Mouse (Mus musculus): Measurements from ENCODE around the gene Irf2bp1. TPM values are rescaled to one million over a fixed set of nuclear protein-coding genes. Genes with fewer than 3 reads are reported as not detected.

The Irf2bp1 gene
- total and polyA plus RNA-seq, 2 experiments from 2014 or later, result 22.4 to 128 TPM

GRCm38 (mm10) chr7:19053136-19053532, 49.3 kb downstream of the Irf2bp1 start:
- Histone ChIP-seq H3K27me3 (ENCODE audit: insufficient read depth, low read length) (no peaks in the 10 kb centered on the region), H3K4me3 (ENCODE audit: low read length) (no peak overlapping the region), H3K9ac (replicated peaks; ENCODE audit: low read length) (no peak overlapping the region), H3K4me2 (ENCODE audit: low read depth, low read length) (no peak overlapping the region), H3K36me3 (ENCODE audit: insufficient read depth, low read length) (peaks cover 29% of the 10 kb centered on the region), H3K9me3 (ENCODE audit: low read length) (no peaks in the 10 kb centered on the region), H3K4me1 (ENCODE audit: insufficient read depth, low read length) (no peaks in the 10 kb centered on the region), H3K27ac (no peak overlapping the region)
- TF ChIP-seq CTCF (IDR thresholded peaks at IDR 0.05; ENCODE audit: low read depth), result no peak
- no peak for ATAC-seq
- 94% methylated on average over 7 of the region's 7 CpGs for WGBS
- no peak for DNase-seq (ENCODE audit: low spot score)

GRCm38 (mm10) chr7:19054047-19054776, 50.4 kb downstream of the Irf2bp1 start, which contains the start of gene Rsph6a:
Rsph6a (plus strand) TSS chr7:19054690.
- ATAC-seq, result peak; percentile 83
- 26% methylated on average over 32 of the region's 33 CpGs for WGBS
- TF ChIP-seq CTCF (IDR thresholded peaks at IDR 0.05; ENCODE audit: low read depth), result peak; percentile 83
- Histone ChIP-seq H3K9me3 (ENCODE audit: low read length) (no peaks in the 10 kb centered on the region), H3K4me1 (ENCODE audit: insufficient read depth, low read length) (no peaks in the 10 kb centered on the region), H3K4me2 (ENCODE audit: low read depth, low read length) (peak within 1 kb of the TSS; percentile 50), H3K27me3 (ENCODE audit: insufficient read depth, low read length) (no peaks in the 10 kb centered on the region), H3K4me3 (ENCODE audit: low read length) (0 out of 2 replicates have a peak within 1 kb of the TSS, but pooled peaks have one; percentile 7), H3K27ac (no peak within 1 kb of the TSS), H3K36me3 (ENCODE audit: insufficient read depth, low read length) (peaks cover 18% of the 10 kb centered on the region), H3K9ac (replicated peaks; ENCODE audit: low read length) (peak within 1 kb of the TSS; percentile 22; the same call in 1 of the 2 replicates)
- DNase-seq (ENCODE audit: low spot score), result peak; percentile 87

GRCm38 (mm10) chr7:19054777-19055076, 50.9 kb downstream of the Irf2bp1 start:
- no peak overlapping the region for H3K27ac ChIP-seq
- DNase-seq (ENCODE audit: low spot score) (no peak), ATAC-seq (peak; percentile 43)
- H3K27me3 ChIP-seq (ENCODE audit: insufficient read depth, low read length), result no peaks in the 10 kb centered on the region
- no peaks in the 10 kb centered on the region for H3K9me3 ChIP-seq (ENCODE audit: low read length)
- TF ChIP-seq CTCF (IDR thresholded peaks at IDR 0.05; ENCODE audit: low read depth), result no peak
- H3K36me3 ChIP-seq (ENCODE audit: insufficient read depth, low read length), result peaks cover 13% of the 10 kb centered on the region
- peak overlapping the region; percentile 50 for H3K4me2 ChIP-seq (ENCODE audit: low read depth, low read length)
- H3K9ac ChIP-seq (replicated peaks; ENCODE audit: low read length), result peak overlapping the region; percentile 22; the same call in 1 of the 2 replicates
- H3K4me3 ChIP-seq (ENCODE audit: low read length), result 0 out of 2 replicates have a peak overlapping the region, but pooled peaks have one; percentile 7
- no peaks in the 10 kb centered on the region for H3K4me1 ChIP-seq (ENCODE audit: insufficient read depth, low read length)
- WGBS, result 68% methylated on average over 9 of the region's 9 CpGs

GRCm38 (mm10) chr7:19055108-19055507, 51.3 kb downstream of the Irf2bp1 start:
- H3K4me2 ChIP-seq (ENCODE audit: low read depth, low read length), result no peak overlapping the region
- WGBS, result 92% methylated on average over 8 of the region's 8 CpGs
- no peak overlapping the region for H3K27ac ChIP-seq
- H3K4me3 ChIP-seq (ENCODE audit: low read length), result no peak overlapping the region
- ATAC-seq (no peak), DNase-seq (ENCODE audit: low spot score) (no peak)
- no peak overlapping the region for H3K9ac ChIP-seq (replicated peaks; ENCODE audit: low read length)
- no peaks in the 10 kb centered on the region for H3K4me1 ChIP-seq (ENCODE audit: insufficient read depth, low read length)
- H3K27me3 ChIP-seq (ENCODE audit: insufficient read depth, low read length), result no peaks in the 10 kb centered on the region
- H3K9me3 ChIP-seq (ENCODE audit: low read length), result no peaks in the 10 kb centered on the region
- TF ChIP-seq CTCF (IDR thresholded peaks at IDR 0.05; ENCODE audit: low read depth), result no peak
- H3K36me3 ChIP-seq (ENCODE audit: insufficient read depth, low read length), result peaks cover 9% of the 10 kb centered on the region; the same call in 1 of the 2 replicates

Other genes starting within 250 kb of the Irf2bp1 start
- gene Psg19, start 205.5 kb upstream of the Irf2bp1 start, total RNA-seq (2014; rRNA removed), result not detected in 2 replicates
- not detected in 2 replicates for gene Psg19, start 205.5 kb upstream of the Irf2bp1 start, polyA plus RNA-seq (2015; fragmentation: Nextera tagmentation; extraction: Ambion mirVana)
- gene Psg17, start 182.4 kb upstream of the Irf2bp1 start, total RNA-seq (2014; rRNA removed), result not detected in 2 replicates
- not detected in 2 replicates for gene Psg17, start 182.4 kb upstream of the Irf2bp1 start, polyA plus RNA-seq (2015; fragmentation: Nextera tagmentation; extraction: Ambion mirVana)
- 1.1 and 1.5 TPM in 2 replicates for gene Mill2, start 164.1 kb upstream of the Irf2bp1 start, total RNA-seq (2014; rRNA removed)
- gene Mill2, start 164.1 kb upstream of the Irf2bp1 start, polyA plus RNA-seq (2015; fragmentation: Nextera tagmentation; extraction: Ambion mirVana), result 0.72 and 0.79 TPM in 2 replicates
- 29.7 and 30.2 TPM in 2 replicates for gene Pglyrp1, start 132.7 kb upstream of the Irf2bp1 start, total RNA-seq (2014; rRNA removed)
- 29.1 and 30.0 TPM in 2 replicates for gene Pglyrp1, start 132.7 kb upstream of the Irf2bp1 start, polyA plus RNA-seq (2015; fragmentation: Nextera tagmentation; extraction: Ambion mirVana)
- gene Ccdc61, start 93.6 kb upstream of the Irf2bp1 start, total RNA-seq (2014; rRNA removed), result 22.0 and 31.5 TPM in 2 replicates
- 32.9 and 35.2 TPM in 2 replicates for gene Ccdc61, start 93.6 kb upstream of the Irf2bp1 start, polyA plus RNA-seq (2015; fragmentation: Nextera tagmentation; extraction: Ambion mirVana)
- gene Nova2, start 78.2 kb upstream of the Irf2bp1 start, total RNA-seq (2014; rRNA removed), result 18.3 and 19.8 TPM in 2 replicates
- 9.2 and 9.7 TPM in 2 replicates for gene Nova2, start 78.2 kb upstream of the Irf2bp1 start, polyA plus RNA-seq (2015; fragmentation: Nextera tagmentation; extraction: Ambion mirVana)
- 1.3 and 2.6 TPM in 2 replicates for gene Nanos2, start 16.6 kb upstream of the Irf2bp1 start, total RNA-seq (2014; rRNA removed)
- gene Nanos2, start 16.6 kb upstream of the Irf2bp1 start, polyA plus RNA-seq (2015; fragmentation: Nextera tagmentation; extraction: Ambion mirVana), result 1.6 TPM in 2 replicates
- 22.5 and 26.1 TPM in 2 replicates for gene Mypop, start 12.8 kb upstream of the Irf2bp1 start, total RNA-seq (2014; rRNA removed)
- gene Mypop, start 12.8 kb upstream of the Irf2bp1 start, polyA plus RNA-seq (2015; fragmentation: Nextera tagmentation; extraction: Ambion mirVana), result 5.6 and 6.0 TPM in 2 replicates
- not detected in 2 replicates for gene Foxa3, start 19.5 kb downstream of the Irf2bp1 start, total RNA-seq (2014; rRNA removed)
- gene Foxa3, start 19.5 kb downstream of the Irf2bp1 start, polyA plus RNA-seq (2015; fragmentation: Nextera tagmentation; extraction: Ambion mirVana), result not detected in 2 replicates
- 85.4 and 88.0 TPM in 2 replicates for gene Sympk, start 20.3 kb downstream of the Irf2bp1 start, total RNA-seq (2014; rRNA removed)
- gene Sympk, start 20.3 kb downstream of the Irf2bp1 start, polyA plus RNA-seq (2015; fragmentation: Nextera tagmentation; extraction: Ambion mirVana), result 19.2 TPM in 2 replicates
- not detected in 2 replicates for gene Rsph6a, start 50.6 kb downstream of the Irf2bp1 start, total RNA-seq (2014; rRNA removed)
- 0.19 and 0.44 TPM in 2 replicates for gene Rsph6a, start 50.6 kb downstream of the Irf2bp1 start, polyA plus RNA-seq (2015; fragmentation: Nextera tagmentation; extraction: Ambion mirVana)
- 145 and 151 TPM in 2 replicates for gene Dmwd, start 72.2 kb downstream of the Irf2bp1 start, total RNA-seq (2014; rRNA removed)
- 28.9 and 30.9 TPM in 2 replicates for gene Dmwd, start 72.2 kb downstream of the Irf2bp1 start, polyA plus RNA-seq (2015; fragmentation: Nextera tagmentation; extraction: Ambion mirVana)
- 19.5 and 27.8 TPM in 2 replicates for gene Dmpk, start 79.8 kb downstream of the Irf2bp1 start, total RNA-seq (2014; rRNA removed)
- gene Dmpk, start 79.8 kb downstream of the Irf2bp1 start, polyA plus RNA-seq (2015; fragmentation: Nextera tagmentation; extraction: Ambion mirVana), result 4.8 and 5.6 TPM in 2 replicates
- 10.3 and 12.1 TPM in 2 replicates for gene Six5, start 90.5 kb downstream of the Irf2bp1 start, total RNA-seq (2014; rRNA removed)
- gene Six5, start 90.5 kb downstream of the Irf2bp1 start, polyA plus RNA-seq (2015; fragmentation: Nextera tagmentation; extraction: Ambion mirVana), result 1.4 and 1.5 TPM in 2 replicates
- gene Gm4969, start 114.3 kb downstream of the Irf2bp1 start, total RNA-seq (2014; rRNA removed), result 4.6 and 6.3 TPM in 2 replicates
- 7.7 and 7.9 TPM in 2 replicates for gene Gm4969, start 114.3 kb downstream of the Irf2bp1 start, polyA plus RNA-seq (2015; fragmentation: Nextera tagmentation; extraction: Ambion mirVana)
- 19.6 and 23.8 TPM in 2 replicates for gene Fbxo46, start 115.8 kb downstream of the Irf2bp1 start, total RNA-seq (2014; rRNA removed)
- 7.7 and 9.0 TPM in 2 replicates for gene Fbxo46, start 115.8 kb downstream of the Irf2bp1 start, polyA plus RNA-seq (2015; fragmentation: Nextera tagmentation; extraction: Ambion mirVana)
- 17.3 and 18.3 TPM in 2 replicates for gene Qpctl, start 145.2 kb downstream of the Irf2bp1 start, total RNA-seq (2014; rRNA removed)
- gene Qpctl, start 145.2 kb downstream of the Irf2bp1 start, polyA plus RNA-seq (2015; fragmentation: Nextera tagmentation; extraction: Ambion mirVana), result 24.7 and 25.5 TPM in 2 replicates
- gene Snrpd2, start 145.7 kb downstream of the Irf2bp1 start, total RNA-seq (2014; rRNA removed), result 34.1 and 42.9 TPM in 2 replicates
- gene Snrpd2, start 145.7 kb downstream of the Irf2bp1 start, polyA plus RNA-seq (2015; fragmentation: Nextera tagmentation; extraction: Ambion mirVana), result 114 and 118 TPM in 2 replicates
- gene Gipr, start 162.1 kb downstream of the Irf2bp1 start, total RNA-seq (2014; rRNA removed), result 2.0 and 3.0 TPM in 2 replicates
- gene Gipr, start 162.1 kb downstream of the Irf2bp1 start, polyA plus RNA-seq (2015; fragmentation: Nextera tagmentation; extraction: Ambion mirVana), result 0.85 and 1.3 TPM in 2 replicates
- 88.2 and 103 TPM in 2 replicates for gene Eml2, start 172.4 kb downstream of the Irf2bp1 start, total RNA-seq (2014; rRNA removed)
- 15.0 and 18.9 TPM in 2 replicates for gene Eml2, start 172.4 kb downstream of the Irf2bp1 start, polyA plus RNA-seq (2015; fragmentation: Nextera tagmentation; extraction: Ambion mirVana)
- 3.8 and 4.5 TPM in 2 replicates for gene Gpr4, start 208.5 kb downstream of the Irf2bp1 start, total RNA-seq (2014; rRNA removed)
- 4.1 and 4.4 TPM in 2 replicates for gene Gpr4, start 208.5 kb downstream of the Irf2bp1 start, polyA plus RNA-seq (2015; fragmentation: Nextera tagmentation; extraction: Ambion mirVana)
- 44.2 and 47.7 TPM in 2 replicates for gene Opa3, start 224.3 kb downstream of the Irf2bp1 start, total RNA-seq (2014; rRNA removed)
- gene Opa3, start 224.3 kb downstream of the Irf2bp1 start, polyA plus RNA-seq (2015; fragmentation: Nextera tagmentation; extraction: Ambion mirVana), result 34.6 and 37.1 TPM in 2 replicates